Mouse (Mus musculus): ENCODE measurements at regions not wholly inside any gene's neighbourhood (a gene's known extent, or its start where the extent isn't known, plus 50 kb on each side); places are given as distances from the start of the nearest gene placed in this dataset.
A peak's percentile ranks its signal among the peaks of the same experiment; 100 is the strongest.

GRCm38 (mm10) chr10:112521388-112521787, 250.5 kb downstream of the Kcnc2 start:
- DNase-seq = no peak

- DNase-seq = no peak
These were observed 272.1 kb downstream of the Kcnc2 start for GRCm38 (mm10) chr10:112543051-112543450.

- DNase-seq = no peak
These were observed 301.0 kb downstream of the Kcnc2 start for GRCm38 (mm10) chr10:112571772-112572551.

- DNase-seq = no peak
These were observed 301.6 kb downstream of the Kcnc2 start for GRCm38 (mm10) chr10:112572556-112572955.

- DNase-seq = no peak
These were observed 314.0 kb downstream of the Kcnc2 start for GRCm38 (mm10) chr10:112584939-112585338.

- DNase-seq = no peak
These were observed 323.4 kb downstream of the Kcnc2 start for GRCm38 (mm10) chr10:112594327-112594726.

GRCm38 (mm10) chr10:112605592-112605991, 323.2 kb downstream of the Atxn7l3b start:
- no peak for DNase-seq

GRCm38 (mm10) chr10:112607642-112608041, 321.2 kb downstream of the Atxn7l3b start:
- DNase-seq = no peak

GRCm38 (mm10) chr10:112611711-112612110, 317.1 kb downstream of the Atxn7l3b start:
- no peak for DNase-seq

- no peak for DNase-seq
These were observed 315.1 kb downstream of the Atxn7l3b start for GRCm38 (mm10) chr10:112613751-112614150.

GRCm38 (mm10) chr10:112614226-112614625, 314.6 kb downstream of the Atxn7l3b start:
- DNase-seq = no peak

- no peak for DNase-seq
These were observed 309.1 kb downstream of the Atxn7l3b start for GRCm38 (mm10) chr10:112619740-112620139.

GRCm38 (mm10) chr10:112629752-112630151, 299.0 kb downstream of the Atxn7l3b start:
- no peak for DNase-seq

GRCm38 (mm10) chr10:112635199-112635598, 293.6 kb downstream of the Atxn7l3b start:
- DNase-seq = no peak

- DNase-seq = no peak
These were observed 292.2 kb downstream of the Atxn7l3b start for GRCm38 (mm10) chr10:112636574-112636973.

GRCm38 (mm10) chr10:112640551-112640950, 288.2 kb downstream of the Atxn7l3b start:
- peak; percentile 74 for DNase-seq

- DNase-seq = no peak
These were observed 279.8 kb downstream of the Atxn7l3b start for GRCm38 (mm10) chr10:112648986-112649385.

Measured in kidney, adult 9 months (tissue).